Comparison of ENCODE assay signal across 9 mouse cellular contexts in genomic region chr8:72295125-72295524, GRCm38 (mm10). TPM values are rescaled to one million over a fixed set of nuclear protein-coding genes. Genes with fewer than 3 reads are reported as not detected.
DNase-seq lines count a peak whose midpoint lies in the region; ATAC-seq lines count a peak whose summit lies in the region.
"Had no signal": no experiment of that assay in that cellular context is flagged by ENCODE, and none has a peak within 500 bp of the region (broad histone marks: within the 10 kb centered on the region; RNA-seq: fewer than 3 reads in every experiment).

No protein-coding gene starts in this region.

- no peaks in the 10 kb centered on the region for H3K27me3 ChIP-seq in heart, embryonic 10.5 days (ENCODE audit: insufficient read depth, poor library complexity, severe bottlenecking)
- 0 out of 2 replicates have a peak, but pooled peaks cover 3% of the 10 kb centered on the region for H3K27me3 ChIP-seq in limb, embryonic 12.5 days
- no peaks in the 10 kb centered on the region for H3K27me3 ChIP-seq in stomach, embryonic 15.5 days (replicated peaks)
- H3K27me3 ChIP-seq in midbrain, embryonic 10.5 days (ENCODE audit: low read depth, poor library complexity, severe bottlenecking) = no peaks in the 10 kb centered on the region
- H3K27me3 ChIP-seq: CH12.LX had no signal

- no peaks in the 10 kb centered on the region for H3K9me3 ChIP-seq in heart, embryonic 10.5 days
- H3K9me3 ChIP-seq in limb, embryonic 12.5 days = no peaks in the 10 kb centered on the region
- H3K9me3 ChIP-seq in stomach, embryonic 15.5 days = no peaks in the 10 kb centered on the region
- H3K9me3 ChIP-seq in midbrain, embryonic 10.5 days (replicated peaks) = no peaks in the 10 kb centered on the region

- H3K4me1 ChIP-seq in heart, embryonic 10.5 days = peaks cover 25% of the 10 kb centered on the region
- H3K4me1 ChIP-seq in limb, embryonic 12.5 days (replicated peaks) = peaks cover 6% of the 10 kb centered on the region; the same call in 1 of the 2 replicates
- H3K4me1 ChIP-seq in stomach, embryonic 15.5 days = peaks cover 6% of the 10 kb centered on the region
- H3K4me1 ChIP-seq in midbrain, embryonic 10.5 days = no peaks in the 10 kb centered on the region

- ATAC-seq in limb, embryonic 12.5 days (ENCODE audit: insufficient number of reproducible peaks, insufficient read depth, low FRiP score, low TSS enrichment, low read depth) = no peak
- ATAC-seq in stomach, embryonic 15.5 days (ENCODE audit: insufficient read depth, low FRiP score, low read depth) = no peak
- no peak for ATAC-seq in CD4-positive, CD25-positive, alpha-beta regulatory T cell, adult 4 months

- H3K27ac ChIP-seq in heart, embryonic 10.5 days = peak overlapping the region; percentile 84
- peak overlapping the region; percentile 79 for H3K27ac ChIP-seq in limb, embryonic 12.5 days
- H3K27ac ChIP-seq in stomach, embryonic 15.5 days = peak overlapping the region; percentile 79
- no peak overlapping the region for H3K27ac ChIP-seq in midbrain, embryonic 10.5 days (replicated peaks)

- H3K36me3 ChIP-seq in heart, embryonic 10.5 days = no peaks in the 10 kb centered on the region
- H3K36me3 ChIP-seq in limb, embryonic 12.5 days = no peaks in the 10 kb centered on the region
- no peaks in the 10 kb centered on the region for H3K36me3 ChIP-seq in stomach, embryonic 15.5 days
- H3K36me3 ChIP-seq in midbrain, embryonic 10.5 days = no peaks in the 10 kb centered on the region

- 0 out of 2 replicates have a peak overlapping the region, but pooled peaks have one; percentile 20 for H3K4me2 ChIP-seq in limb, embryonic 12.5 days
- H3K4me2 ChIP-seq in stomach, embryonic 15.5 days = no peak overlapping the region

- intact Hi-C loops in heart, postnatal 14 days (cut with DNase I) = loop anchor here (1.0 kb wide), 1 partner anchor 24 kb away; the partner anchor contains the start of gene Klf2

- no peak overlapping the region for H3K4me3 ChIP-seq in heart, embryonic 10.5 days
- H3K4me3 ChIP-seq in limb, embryonic 12.5 days (replicated peaks) = no peak overlapping the region
- no peak overlapping the region for H3K4me3 ChIP-seq in stomach, embryonic 15.5 days (replicated peaks)
- no peak overlapping the region for H3K4me3 ChIP-seq in midbrain, embryonic 10.5 days

- DNase-seq in heart, embryonic 10.5 days (ENCODE audit: low spot score) = no peak
- DNase-seq in heart, postnatal 14 days = no peak
- DNase-seq in lung, postnatal 25 days (ENCODE audit: low spot score) = peak; percentile 30
- DNase-seq in lung, postnatal 4 days = no peak
- DNase-seq in midbrain, embryonic 10.5 days (ENCODE audit: low spot score) = no peak

- H3K9ac ChIP-seq in limb, embryonic 12.5 days (replicated peaks) = no peak overlapping the region
- no peak overlapping the region for H3K9ac ChIP-seq in stomach, embryonic 15.5 days

- WGBS in heart, embryonic 10.5 days = 60% methylated on average over 3 of the region's 3 CpGs
- 74% methylated on average over 3 of the region's 3 CpGs for WGBS in limb, embryonic 12.5 days
- 58% methylated on average over 3 of the region's 3 CpGs for WGBS in stomach, embryonic 15.5 days
- WGBS in midbrain, embryonic 10.5 days = 80% methylated on average over 3 of the region's 3 CpGs

RNA-seq across cellular contexts. Expression of gene Gm10282, which starts 9.9 kb away (rescaled TPM):
- polyA plus RNA-seq in heart, embryonic 10.5 days (2016; fragmentation: Nextera tagmentation; extraction: Ambion mirVana) = 19.8 and 23.4 TPM in 2 replicates
- 1 to 10 TPM; 9.7 TPM for total RNA-seq in heart, postnatal 14 days (2021)
- polyA plus RNA-seq in limb, embryonic 12.5 days (2016; fragmentation: Nextera tagmentation; extraction: Ambion mirVana) = 30.3 and 32.4 TPM in 2 replicates
- 22.1 and 43.6 TPM in 2 replicates for polyA plus RNA-seq in stomach, embryonic 15.5 days (2015; fragmentation: Nextera tagmentation; extraction: Ambion mirVana)
- polyA plus RNA-seq in midbrain, embryonic 10.5 days (2016; fragmentation: Nextera tagmentation; extraction: Ambion mirVana) = 38.0 and 38.7 TPM in 2 replicates
- polyA plus RNA-seq in CD4-positive, CD25-positive, alpha-beta regulatory T cell, adult 4 months (2017; shearing (Covaris generic)) = 10 to 100 TPM in 1 of 2 experiments, 1 to 10 TPM in 1; 7.1 to 12.4 TPM

RNA-seq across cellular contexts. Expression of gene Klf2, which starts 23.7 kb away (rescaled TPM):
- 12.8 and 14.1 TPM in 2 replicates for polyA plus RNA-seq in heart, embryonic 10.5 days (2016; fragmentation: Nextera tagmentation; extraction: Ambion mirVana)
- 100 to 1,000 TPM; 113 to 115 TPM for total RNA-seq in heart, postnatal 14 days (2021)
- 5.3 and 6.0 TPM in 2 replicates for polyA plus RNA-seq in limb, embryonic 12.5 days (2016; fragmentation: Nextera tagmentation; extraction: Ambion mirVana)
- polyA plus RNA-seq in stomach, embryonic 15.5 days (2015; fragmentation: Nextera tagmentation; extraction: Ambion mirVana) = 7.6 and 8.4 TPM in 2 replicates
- 4.0 and 4.1 TPM in 2 replicates for polyA plus RNA-seq in midbrain, embryonic 10.5 days (2016; fragmentation: Nextera tagmentation; extraction: Ambion mirVana)
- polyA plus RNA-seq in CD4-positive, CD25-positive, alpha-beta regulatory T cell, adult 4 months (2017; shearing (Covaris generic)) = 10 to 100 TPM; 17.1 to 31.0 TPM

RNA-seq across cellular contexts. Expression of gene Ap1m1, which starts 55.3 kb away (rescaled TPM):
- polyA plus RNA-seq in heart, embryonic 10.5 days (2016; fragmentation: Nextera tagmentation; extraction: Ambion mirVana) = 129 and 131 TPM in 2 replicates
- total RNA-seq in heart, postnatal 14 days (2021) = 10 to 100 TPM; 53.2 to 53.4 TPM
- 122 and 123 TPM in 2 replicates for polyA plus RNA-seq in limb, embryonic 12.5 days (2016; fragmentation: Nextera tagmentation; extraction: Ambion mirVana)
- polyA plus RNA-seq in stomach, embryonic 15.5 days (2015; fragmentation: Nextera tagmentation; extraction: Ambion mirVana) = 96.3 and 96.9 TPM in 2 replicates
- polyA plus RNA-seq in midbrain, embryonic 10.5 days (2016; fragmentation: Nextera tagmentation; extraction: Ambion mirVana) = 201 and 235 TPM in 2 replicates
- polyA plus RNA-seq in CD4-positive, CD25-positive, alpha-beta regulatory T cell, adult 4 months (2017; shearing (Covaris generic)) = 100 to 1,000 TPM; 128 to 173 TPM
